Mouse (Mus musculus) midbrain, postnatal 0 days (tissue): Measurements from ENCODE around the gene Cmah. TPM values are rescaled to one million over a fixed set of nuclear protein-coding genes. Genes with fewer than 3 reads are reported as not detected.
"Not testable (repeated sequence)": the region's sequence is repeated elsewhere in the genome, so short reads cannot be mapped to it uniquely, and the experiment has no call there.

ENCODE experiments used
- ATAC-seq: fragments of 200-750 bp; cut with Nextera tagmentation; 2 replicates; pipeline ENCODE4 v1.8.0; 2017; ENCODE audit warnings: moderate number of reproducible peaks, mild to moderate bottlenecking, moderate TSS enrichment, moderate library complexity; ENCODE audit not compliant: low FRiP score
- DNase-seq: peaks from one replicate; pipeline ENCODE4 v3.0.0-alpha.2; 2015; ENCODE audit warnings: low spot score
- H3K27ac ChIP-seq: fragments of 300-500 bp; sonication (generic); 2 replicates; pipeline ENCODE4 v1.5.1; 2014; ENCODE audit warnings: low read depth, mild to moderate bottlenecking, low read length, mixed read lengths
- H3K27me3 ChIP-seq: fragments of 300-500 bp; sonication (generic); 2 replicates; pipeline ENCODE4 v1.6.1; 2014; ENCODE audit warnings: low read length, control low read depth, mixed read lengths; ENCODE audit not compliant: insufficient read depth
- H3K36me3 ChIP-seq: fragments of 300-500 bp; sonication (generic); 2 replicates; pipeline ENCODE4 v1.6.1; 2014; ENCODE audit warnings: low read length, control low read depth, mixed read lengths; ENCODE audit not compliant: insufficient read depth
- H3K4me1 ChIP-seq: fragments of 300-500 bp; sonication (generic); 2 replicates; pipeline ENCODE4 v1.6.1; 2014; ENCODE audit warnings: mild to moderate bottlenecking, control low read depth, antibody characterized with exemption, low read length, mixed read lengths; ENCODE audit not compliant: insufficient read depth
- H3K4me2 ChIP-seq: fragments of 300-500 bp; sonication (generic); 2 replicates; pipeline ENCODE4 v1.6.1; 2014; ENCODE audit warnings: low read depth, mild to moderate bottlenecking, low read length, mixed read lengths; ENCODE audit not compliant: poor library complexity, severe bottlenecking
- H3K4me3 ChIP-seq: fragments of 300-500 bp; sonication (generic); 2 replicates; pipeline ENCODE4 v1.5.1; 2014; ENCODE audit warnings: low read depth, mild to moderate bottlenecking, low read length, moderate library complexity
- H3K9ac ChIP-seq: fragments of 300-500 bp; sonication (generic); replicated peaks from 2 replicates; pipeline ENCODE4 v1.6.1; 2014; ENCODE audit warnings: mild to moderate bottlenecking, low read length, moderate library complexity, mixed read lengths; ENCODE audit not compliant: poor library complexity, severe bottlenecking
- H3K9me3 ChIP-seq: fragments of 300-500 bp; sonication (generic); 2 replicates; pipeline ENCODE4 v1.6.1; 2016; ENCODE audit warnings: low read length, control low read depth
- CTCF ChIP-seq: IDR thresholded peaks from 2 replicates; pipeline ENCODE4 v1.5.1; 2016; ENCODE audit warnings: antibody characterized with exemption, mild to moderate bottlenecking
- WGBS: fragments of 180-500 bp; shearing (Covaris S2); extraction: QIAGEN DNeasy Blood & Tissue Kit; methylation state at CpG from one replicate; pipeline ENCODE4 v1.1.7; 2014; 5-methylcytosine and 5-hydroxymethylcytosine counted together
- polyA plus RNA-seq: library from polyadenylated mRNA; unstranded; fragments of >200 nt; fragmentation: Nextera tagmentation; extraction: Ambion mirVana; gene quantifications from 2 replicates; pipeline ENCODE4 v1.2.1, GENCODE M21; 2015
- total RNA-seq: library from RNA; depleted of rRNA; stranded (reverse); fragments of >200 nt; gene quantifications from 2 replicates; pipeline ENCODE4 v1.2.3, GENCODE M21; 2014

The Cmah gene
- total and polyA plus RNA-seq, 2 experiments from 2014 or later, result 0.05 to 0.14 TPM

- Histone ChIP-seq H3K4me1 (no peaks in the 10 kb centered on the region), H3K4me3 (no peak overlapping the region), H3K27me3 (no peaks in the 10 kb centered on the region), H3K9ac (no peak overlapping the region), H3K36me3 (no peaks in the 10 kb centered on the region), H3K4me2 (no peak overlapping the region), H3K27ac (no peak overlapping the region), H3K9me3 (no peaks in the 10 kb centered on the region)
- no peak for DNase-seq
- ATAC-seq, result no peak
- WGBS, result 71% methylated on average over 3 of the region's 3 CpGs
- no peak for TF ChIP-seq CTCF
These were observed 70.0 kb downstream of the Cmah start for GRCm38 (mm10) chr13:24397181-24397580.

- no peaks in the 10 kb centered on the region for H3K9me3 ChIP-seq
- no peak overlapping the region for H3K4me2 ChIP-seq
- 73% methylated on average over 3 of the region's 3 CpGs for WGBS
- no peak overlapping the region for H3K27ac ChIP-seq
- ATAC-seq (no peak), DNase-seq (no peak)
- no peak overlapping the region for H3K4me3 ChIP-seq
- no peak overlapping the region for H3K9ac ChIP-seq
- no peaks in the 10 kb centered on the region for H3K4me1 ChIP-seq
- TF ChIP-seq CTCF, result no peak
- H3K27me3 ChIP-seq, result no peaks in the 10 kb centered on the region
- no peaks in the 10 kb centered on the region for H3K36me3 ChIP-seq
These were observed 71.3 kb downstream of the Cmah start for GRCm38 (mm10) chr13:24398488-24398887.

GRCm38 (mm10) chr13:24401821-24402220, 74.6 kb downstream of the Cmah start:
- not testable (repeated sequence) for H3K9ac ChIP-seq, DNase-seq, H3K9me3 ChIP-seq, H3K27ac ChIP-seq, H3K4me1 ChIP-seq, ATAC-seq, H3K4me3 ChIP-seq, H3K27me3 ChIP-seq, H3K36me3 ChIP-seq
- 24% methylated on average over 11 of the region's 11 CpGs for WGBS
- peak overlapping the region; percentile 9; the same call in 1 of the 2 replicates for H3K4me2 ChIP-seq

- no peaks in the 10 kb centered on the region for H3K27me3 ChIP-seq
- H3K9me3 ChIP-seq, result no peaks in the 10 kb centered on the region
- H3K27ac ChIP-seq, result no peak overlapping the region
- no peak for TF ChIP-seq CTCF
- no peak overlapping the region for H3K9ac ChIP-seq
- no peak overlapping the region for H3K4me2 ChIP-seq
- DNase-seq (no peak), ATAC-seq (no peak)
- no peak overlapping the region for H3K4me3 ChIP-seq
- H3K4me1 ChIP-seq, result no peaks in the 10 kb centered on the region
- H3K36me3 ChIP-seq, result no peaks in the 10 kb centered on the region
These were observed 75.8 kb downstream of the Cmah start for GRCm38 (mm10) chr13:24403054-24403453.

- H3K9ac ChIP-seq, result no peak overlapping the region
- H3K4me1 ChIP-seq, result no peaks in the 10 kb centered on the region
- ATAC-seq (no peak), DNase-seq (no peak)
- no peak overlapping the region for H3K4me2 ChIP-seq
- no peak for TF ChIP-seq CTCF
- H3K9me3 ChIP-seq, result no peaks in the 10 kb centered on the region
- no peaks in the 10 kb centered on the region for H3K36me3 ChIP-seq
- 83% methylated on average over 2 of the region's 2 CpGs for WGBS
- no peaks in the 10 kb centered on the region for H3K27me3 ChIP-seq
- H3K27ac ChIP-seq, result no peak overlapping the region
- H3K4me3 ChIP-seq, result no peak overlapping the region
These were observed 79.6 kb downstream of the Cmah start for GRCm38 (mm10) chr13:24406847-24407246.

- Histone ChIP-seq H3K4me1 (no peaks in the 10 kb centered on the region), H3K36me3 (no peaks in the 10 kb centered on the region), H3K27ac (no peak overlapping the region), H3K4me2 (no peak overlapping the region), H3K4me3 (no peak overlapping the region), H3K9ac (no peak overlapping the region), H3K27me3 (no peaks in the 10 kb centered on the region), H3K9me3 (no peaks in the 10 kb centered on the region)
- 56% methylated on average over 4 of the region's 4 CpGs for WGBS
- ATAC-seq (no peak), DNase-seq (no peak)
- no peak for TF ChIP-seq CTCF
These were observed 87.5 kb downstream of the Cmah start for GRCm38 (mm10) chr13:24414635-24415206.
